Mouse (Mus musculus) naive thymus-derived CD4-positive, alpha-beta T cell, adult 2 months (primary cell): Measurements from ENCODE around the gene Gm9639.
"Not testable (repeated sequence)": the region's sequence is repeated elsewhere in the genome, so short reads cannot be mapped to it uniquely, and the experiment has no call there.

Experiments used
- DNase-seq: peaks from one replicate; pipeline ENCODE4 v3.0.0-alpha.2; 2011; ENCODE audit warnings: low read depth

Gm9639 gene

DNA sequence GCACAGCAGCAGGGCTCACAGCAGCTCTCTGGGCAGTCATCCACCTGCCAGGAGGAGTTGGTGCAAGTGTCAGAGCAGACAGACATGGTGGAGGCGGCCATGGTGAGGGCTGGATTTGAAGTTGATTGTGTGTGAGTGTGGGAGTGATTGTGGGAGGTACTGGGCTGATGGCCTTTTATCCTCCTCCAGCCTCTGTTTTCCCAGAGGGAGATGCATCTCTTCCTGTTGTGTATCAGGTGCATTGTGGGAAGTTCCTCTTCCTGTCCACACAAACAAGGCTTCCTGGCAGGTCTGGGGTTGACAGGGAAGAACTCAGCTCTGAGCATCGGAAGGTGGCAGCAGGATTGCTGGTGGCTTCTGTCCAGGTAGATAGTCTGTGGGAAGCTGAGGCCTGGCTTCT lies at the start of gene Gm9639:
TSS of gene Gm9639 (minus strand) at position 101 of the 400 bp plus-strand sequence.
- DNase-seq, result no peak

DNA sequence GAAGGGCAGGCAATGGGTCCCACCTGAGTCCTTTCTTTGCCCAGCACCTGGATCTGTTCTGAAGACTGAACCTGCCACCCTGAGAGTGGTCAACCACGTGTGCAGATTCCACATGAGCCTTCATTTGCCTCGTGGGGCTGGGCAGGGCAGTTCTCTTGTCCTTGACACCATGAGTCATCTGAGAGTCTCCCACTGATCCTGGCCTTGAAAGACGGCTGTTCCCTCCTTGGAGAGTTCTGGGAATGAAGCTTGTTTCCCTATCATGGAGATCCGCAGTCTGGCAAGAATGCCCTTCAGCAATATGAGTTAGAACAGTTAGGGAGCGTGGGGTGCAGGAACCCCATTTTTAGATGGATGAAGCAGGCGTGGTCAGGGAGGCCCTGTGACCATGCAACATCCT lies 44.1 kb upstream of the Gm9639 start:
- no peak for DNase-seq

DNA sequence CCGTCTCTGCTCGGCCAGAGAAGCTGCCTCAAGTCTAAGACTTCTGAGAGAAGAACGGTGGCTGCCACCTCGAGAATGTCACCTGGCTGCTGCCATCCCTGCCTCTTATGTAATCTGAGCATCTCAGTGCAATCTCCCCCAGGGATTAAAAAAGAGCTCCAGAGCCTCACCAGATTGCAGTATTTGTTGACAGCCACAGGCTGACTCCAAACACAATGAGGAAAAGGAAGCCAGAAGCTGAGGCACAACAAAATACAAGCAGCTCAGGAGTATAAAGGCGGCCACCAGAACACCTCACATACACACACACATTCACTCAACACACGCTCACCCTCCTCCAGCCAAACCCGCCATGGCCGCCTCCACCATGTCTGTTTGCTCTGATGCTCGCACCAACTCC lies 40.8 kb upstream of the Gm9639 start, which contains the start of gene Krtap10-10:
TSS of gene Krtap10-10 (plus strand) at position 301 of the 400 bp plus-strand sequence.
- DNase-seq, result no peak

DNA sequence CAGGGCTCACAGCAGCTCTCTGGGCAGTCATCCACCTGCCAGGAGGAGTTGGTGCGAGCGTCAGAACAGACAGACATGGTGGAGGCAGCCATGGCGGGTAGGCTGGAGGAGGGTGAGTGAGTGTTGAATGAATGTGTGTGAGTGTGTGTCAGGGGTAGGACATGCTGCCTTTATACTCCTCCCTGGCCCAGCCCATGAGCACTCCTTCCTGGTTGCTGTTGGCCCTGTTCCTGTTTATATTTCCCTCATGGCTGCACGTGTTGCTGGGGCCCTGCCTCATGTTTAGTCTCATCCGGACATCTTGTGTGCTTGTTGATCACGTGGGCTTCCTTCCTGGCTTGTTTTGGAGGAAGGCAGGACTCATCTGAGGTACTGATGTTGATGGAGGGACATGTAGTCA lies 32.1 kb upstream of the Gm9639 start, which contains the start of gene Krtap10-4:
TSS of gene Krtap10-4 (minus strand) at position 145 of the 400 bp plus-strand sequence.
- DNase-seq, result no peak

DNA sequence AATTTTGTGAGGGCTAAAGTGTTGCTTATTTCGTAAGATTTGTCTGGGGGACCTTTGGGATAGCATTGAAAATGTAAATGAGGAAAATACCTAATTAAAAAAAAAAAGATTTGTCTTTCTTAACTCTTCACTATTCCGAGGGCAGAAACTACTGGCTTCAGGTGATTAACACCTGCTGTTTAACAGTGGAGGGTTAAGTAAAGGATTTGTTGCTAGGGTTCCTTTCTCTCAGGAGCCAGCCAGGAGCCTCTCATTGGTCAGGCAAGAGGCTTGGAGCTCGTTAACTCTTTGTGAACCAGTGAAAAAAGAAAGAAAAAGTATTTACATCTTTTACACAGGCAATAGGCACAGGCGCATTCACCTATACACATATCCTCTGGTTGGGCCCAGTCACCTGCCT lies 24.3 kb upstream of the Gm9639 start:
- no peak for DNase-seq

DNA sequence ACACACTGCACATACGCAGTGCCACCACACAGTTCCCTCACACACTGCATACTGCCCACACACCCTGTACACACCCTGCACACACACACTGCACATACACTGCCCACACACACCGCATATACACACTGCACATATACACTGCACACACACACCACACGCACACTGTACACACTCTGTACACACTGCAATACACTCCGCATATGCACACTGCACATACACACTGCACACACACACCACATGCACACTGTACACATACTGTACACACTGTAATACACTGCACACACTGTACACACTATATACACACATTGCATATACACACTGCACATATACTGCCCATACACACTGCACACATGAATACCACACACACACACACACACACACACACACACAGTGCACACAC lies 23.6 kb upstream of the Gm9639 start:
- no peak for DNase-seq

DNA sequence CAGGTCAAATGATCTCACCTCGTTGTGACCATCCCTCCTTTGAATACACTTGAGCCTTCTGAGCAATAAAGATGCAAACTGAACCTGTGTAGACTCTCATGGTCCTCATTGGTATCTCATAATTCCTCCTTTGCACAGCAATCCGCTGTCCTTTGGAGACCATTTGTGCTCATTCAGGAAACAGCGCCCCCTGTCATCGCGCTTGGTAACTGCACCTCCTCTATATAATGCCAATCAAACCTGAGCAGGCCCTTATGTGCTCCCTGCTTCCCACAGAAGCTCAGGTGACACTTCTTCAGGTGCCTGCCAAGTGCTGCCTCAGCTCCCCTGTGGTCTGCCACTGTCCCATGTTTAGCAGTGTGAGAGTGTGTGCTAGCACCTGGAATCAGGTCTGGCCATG lies 20.6 kb upstream of the Gm9639 start:
- peak; percentile 42 for DNase-seq

DNA sequence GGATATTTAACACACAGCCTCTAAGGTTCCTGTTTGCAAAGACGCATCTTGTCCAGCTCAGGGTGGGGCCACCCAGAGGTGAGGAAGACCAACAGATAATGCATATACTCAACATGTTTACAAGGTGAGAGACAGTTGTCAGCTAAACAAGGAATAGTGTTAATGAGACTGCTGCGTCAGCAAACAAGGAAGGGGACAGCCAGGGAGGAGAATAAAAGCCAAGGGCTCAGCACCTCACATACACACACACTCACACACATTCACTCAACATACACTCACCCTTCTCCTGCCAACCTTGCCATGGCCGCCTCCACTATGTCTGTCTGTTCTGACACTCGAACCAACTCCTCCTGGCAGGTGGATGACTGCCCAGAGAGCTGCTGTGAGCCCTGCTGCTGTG lies 19.5 kb upstream of the Gm9639 start, which contains the start of gene Gm2696:
TSS of gene Gm2696 (plus strand) at position 301 of the 400 bp plus-strand sequence.
- DNase-seq, result no peak

DNA sequence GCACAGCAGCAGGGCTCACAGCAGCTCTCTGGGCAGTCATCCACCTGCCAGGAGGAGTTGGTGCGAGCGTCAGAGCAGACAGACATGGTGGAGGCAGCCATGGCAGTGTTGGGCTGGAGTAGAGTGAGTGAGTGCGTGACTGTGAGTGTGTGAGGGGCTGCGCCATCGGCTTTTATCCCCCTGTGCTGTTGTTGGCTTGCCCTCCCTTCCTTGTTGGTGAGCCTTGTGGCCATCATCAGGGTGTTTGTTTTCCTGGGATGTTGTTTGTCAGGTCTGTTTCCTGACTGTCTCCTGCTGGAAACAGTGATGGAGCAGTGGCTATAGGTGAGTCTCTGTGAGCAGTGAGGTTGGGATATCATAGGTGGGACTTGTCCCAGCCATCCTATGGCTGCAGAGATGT lies 16.9 kb upstream of the Gm9639 start, which contains the start of gene Gm9507:
TSS of gene Gm9507 (minus strand) at position 101 of the 400 bp plus-strand sequence.
- DNase-seq, result no peak

DNA sequence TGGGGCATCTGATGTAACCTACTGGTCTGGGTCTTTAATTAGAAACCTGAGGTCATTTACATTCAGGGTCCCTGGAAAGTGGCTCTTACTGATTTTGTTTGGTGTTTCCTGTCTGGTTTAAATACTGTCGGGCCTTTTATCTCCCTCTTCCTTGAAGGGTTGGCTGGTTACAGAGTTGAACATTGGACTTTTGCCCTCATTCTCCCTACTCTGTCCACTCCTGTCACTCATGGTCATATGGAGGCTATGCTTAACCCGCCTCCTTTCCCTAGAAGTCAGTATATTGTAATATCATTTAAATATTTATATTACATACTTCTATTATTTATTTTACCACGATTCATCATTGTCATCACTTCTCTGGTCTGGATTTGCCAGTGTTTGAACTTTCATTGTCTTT lies 9.2 kb upstream of the Gm9639 start:
- no peak for DNase-seq

DNA sequence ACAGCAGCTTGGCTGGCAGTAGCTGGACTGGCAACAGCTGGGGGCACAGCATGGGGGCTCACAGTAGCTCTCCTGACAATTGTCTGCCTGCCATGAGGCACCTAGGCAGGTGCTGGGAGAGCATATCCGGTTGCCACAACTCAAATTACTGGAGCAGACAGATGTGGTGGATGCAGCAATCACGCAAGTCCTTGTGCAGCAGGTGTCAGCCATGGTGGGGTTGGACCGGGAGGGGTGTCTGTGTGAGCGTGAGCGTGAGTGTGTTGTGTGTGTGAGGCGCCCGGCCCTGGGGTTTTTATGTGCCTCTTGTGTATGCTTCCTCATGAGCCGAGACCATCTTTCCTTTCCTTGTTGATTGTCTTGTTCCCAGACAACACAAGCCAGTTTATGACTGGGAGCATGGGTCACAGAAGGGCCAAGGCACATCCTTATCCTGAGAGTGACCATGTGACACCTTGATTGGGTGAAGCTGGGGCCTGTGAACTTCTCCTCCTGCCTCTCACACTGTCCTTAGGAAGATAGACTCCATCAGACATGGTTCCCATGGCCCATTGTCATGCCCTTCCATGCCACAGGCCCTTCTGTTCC lies 4.1 kb upstream of the Gm9639 start, which contains the start of gene Gm19668:
TSS of gene Gm19668 (minus strand) at position 213 of the 588 bp plus-strand sequence.
- no peak for DNase-seq

DNA sequence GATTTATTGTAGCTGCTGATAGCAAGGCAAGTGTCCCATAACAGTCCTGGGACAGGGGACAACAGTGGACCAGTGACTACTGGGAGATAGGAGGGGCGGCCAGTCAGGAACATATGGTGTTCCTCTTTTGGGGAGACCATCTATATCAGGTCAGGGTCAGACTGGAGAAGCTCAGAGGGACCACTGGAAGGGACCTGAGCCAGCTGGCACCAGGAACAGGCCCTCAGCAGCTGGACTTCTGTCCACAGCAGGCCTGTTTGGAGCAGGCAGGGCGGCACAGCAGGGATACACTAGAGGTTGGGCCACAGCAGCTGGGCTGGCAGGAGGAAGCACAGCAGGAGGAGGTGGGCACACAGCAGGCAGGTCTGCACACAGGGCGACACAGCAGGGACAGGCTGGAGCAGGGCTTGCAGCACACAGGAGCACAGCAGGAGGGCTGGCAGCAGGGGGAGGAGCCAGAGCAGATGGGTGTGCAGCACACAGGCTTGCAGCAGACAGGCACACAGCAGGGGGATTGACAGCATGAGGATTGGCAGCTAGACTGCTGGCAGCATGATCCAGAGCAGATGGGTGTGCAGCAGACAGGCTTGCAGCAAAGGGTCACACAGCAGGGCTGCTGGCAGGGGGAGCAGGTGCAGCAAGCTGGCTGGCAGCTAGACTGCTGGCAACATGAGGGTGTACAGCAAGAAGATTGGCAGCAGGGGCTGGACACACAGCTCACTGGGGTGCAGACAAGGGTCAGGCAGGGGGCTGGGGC lies 3.5 kb upstream of the Gm9639 start:
- not testable (repeated sequence) for DNase-seq

DNA sequence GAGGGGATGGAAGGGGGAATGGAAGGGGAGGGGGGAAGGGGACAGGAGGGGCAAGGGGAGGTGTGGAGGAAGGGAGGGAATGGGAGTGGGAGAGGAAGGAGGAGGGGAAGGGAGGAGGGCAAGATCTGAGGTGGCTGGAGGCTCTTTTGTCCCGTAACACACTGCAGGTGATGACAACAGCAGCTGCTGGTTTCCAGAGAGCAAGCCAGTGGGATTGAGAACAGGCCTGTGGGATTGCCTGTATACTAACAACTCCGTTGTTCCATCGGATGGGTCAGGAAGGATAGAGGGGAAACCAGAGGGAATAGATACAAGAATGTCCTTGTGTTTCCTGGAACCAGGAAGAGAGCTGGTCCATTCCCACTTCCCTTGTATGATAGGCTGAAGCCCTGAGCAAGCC lies 2.8 kb upstream of the Gm9639 start:
- DNase-seq, result no peak

DNA sequence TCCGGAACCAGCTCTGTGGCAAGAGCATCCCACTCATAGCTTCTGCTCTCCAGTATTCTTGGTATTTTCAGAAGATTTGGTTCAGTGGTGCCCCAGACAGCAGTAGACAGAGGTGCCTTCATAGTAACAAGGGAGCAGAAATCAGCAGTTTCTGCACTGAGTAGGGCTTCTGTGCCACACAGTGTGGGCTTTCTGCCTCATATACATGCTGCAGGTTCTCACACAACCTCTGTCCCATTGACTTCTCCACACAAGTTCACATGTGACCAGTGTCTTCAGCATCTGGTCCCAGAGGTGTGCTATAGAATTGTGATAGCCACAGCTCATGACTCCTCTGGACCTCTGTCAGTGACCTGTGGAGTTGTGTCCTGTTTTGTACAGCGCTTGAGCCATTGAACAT lies 6.3 kb downstream of the Gm9639 start:
- DNase-seq, result no peak

DNA sequence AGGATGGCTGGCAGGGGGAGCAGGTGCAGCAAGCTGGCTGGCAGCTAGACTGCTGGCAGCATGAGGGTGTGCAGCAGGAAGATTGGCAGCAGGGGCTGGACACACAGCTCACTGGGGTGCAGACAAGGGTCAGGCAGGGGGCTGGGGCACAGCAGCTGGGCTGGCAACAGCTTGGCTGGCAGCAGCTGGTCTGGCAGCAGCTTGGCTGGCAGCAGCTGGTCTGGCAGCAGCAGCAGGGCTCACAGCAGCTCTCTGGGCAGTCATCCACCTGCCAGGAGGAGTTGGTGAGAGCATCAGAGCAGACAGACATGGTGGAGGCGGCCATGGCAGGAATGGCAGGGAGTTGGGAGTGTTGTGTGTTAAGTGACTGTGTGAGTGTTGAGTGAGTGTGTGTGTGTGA lies 7.0 kb downstream of the Gm9639 start, which contains the start of gene Gm7137:
TSS of gene Gm7137 (minus strand) at position 325 of the 400 bp plus-strand sequence.
- DNase-seq, result not testable (repeated sequence)

DNA sequence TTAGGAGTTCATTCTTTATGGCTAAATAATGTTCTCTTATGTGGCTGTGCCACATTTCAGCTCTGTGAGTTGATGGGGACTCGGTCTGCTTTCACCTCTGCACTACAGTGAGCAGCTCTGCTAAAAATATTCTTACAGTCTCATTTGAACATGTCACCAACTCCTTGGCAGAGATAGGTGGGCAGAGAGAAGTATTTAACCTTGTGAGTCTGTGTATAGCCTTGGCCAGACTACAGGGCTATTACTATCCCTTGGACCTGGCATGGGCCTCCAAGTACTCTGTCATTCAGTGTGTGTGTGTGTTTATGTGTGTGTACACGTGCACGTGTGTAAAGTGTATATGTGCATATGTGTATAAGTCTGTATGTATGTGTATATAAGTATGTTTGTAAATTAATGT lies 11.5 kb downstream of the Gm9639 start:
- not testable (repeated sequence) for DNase-seq

DNA sequence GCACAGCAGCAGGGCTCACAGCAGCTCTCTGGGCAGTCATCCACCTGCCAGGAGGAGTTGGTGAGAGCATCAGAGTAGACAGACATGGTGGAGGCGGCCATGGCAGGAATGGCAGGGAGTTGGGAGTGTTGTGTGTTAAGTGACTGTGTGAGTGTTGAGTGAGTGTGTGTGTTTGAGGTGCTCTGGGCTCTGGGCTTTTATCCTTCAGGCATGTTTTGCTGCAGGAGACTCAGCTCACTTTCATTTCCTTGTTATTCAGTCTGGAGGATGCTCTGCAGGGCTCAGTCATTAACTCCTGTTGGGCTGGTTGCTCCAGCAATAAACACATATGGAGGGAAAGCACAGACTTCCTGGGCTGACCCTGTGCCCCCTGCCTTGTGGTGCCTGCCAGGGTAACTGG lies 12.4 kb downstream of the Gm9639 start, which contains the start of gene Gm3250:
TSS of gene Gm3250 (minus strand) at position 101 of the 400 bp plus-strand sequence.
- not testable (repeated sequence) for DNase-seq

DNA sequence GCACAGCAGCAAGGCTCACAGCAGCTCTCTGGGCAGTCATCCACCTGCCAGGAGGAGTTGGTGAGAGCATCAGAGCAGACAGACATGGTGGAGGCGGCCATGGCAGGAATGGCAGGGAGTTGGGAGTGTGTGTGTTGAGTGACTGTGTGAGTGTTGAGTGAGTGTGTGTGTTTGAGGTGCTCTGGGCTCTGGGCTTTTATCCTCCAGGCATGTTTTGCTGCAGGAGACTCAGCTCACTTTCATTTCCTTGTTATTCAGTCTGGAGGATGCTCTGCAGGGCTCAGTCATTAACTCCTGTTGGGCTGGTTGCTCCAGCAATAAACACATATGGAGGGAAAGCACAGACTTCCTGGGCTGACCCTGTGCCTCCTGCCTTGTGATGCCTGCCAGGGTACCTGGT lies 18.0 kb downstream of the Gm9639 start, which contains the start of gene Gm7138:
TSS of gene Gm7138 (minus strand) at position 101 of the 400 bp plus-strand sequence.
- not testable (repeated sequence) for DNase-seq

DNA sequence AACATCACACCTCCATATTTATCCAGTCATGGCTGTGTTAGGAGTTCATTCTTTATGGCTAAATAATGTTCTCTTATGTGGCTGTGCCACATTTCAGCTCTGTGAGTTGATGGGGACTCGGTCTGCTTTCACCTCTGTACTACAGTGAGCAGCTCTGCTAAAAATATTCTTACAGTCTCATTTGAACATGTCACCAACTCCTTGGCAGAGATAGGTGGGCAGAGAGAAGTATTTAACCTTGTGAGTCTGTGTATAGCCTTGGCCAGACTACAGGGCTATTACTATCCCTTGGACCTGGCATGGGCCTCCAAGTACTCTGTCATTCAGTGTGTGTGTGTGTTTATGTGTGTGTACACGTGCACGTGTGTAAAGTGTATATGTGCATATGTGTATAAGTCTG lies 22.7 kb downstream of the Gm9639 start:
- DNase-seq, result not testable (repeated sequence)

DNA sequence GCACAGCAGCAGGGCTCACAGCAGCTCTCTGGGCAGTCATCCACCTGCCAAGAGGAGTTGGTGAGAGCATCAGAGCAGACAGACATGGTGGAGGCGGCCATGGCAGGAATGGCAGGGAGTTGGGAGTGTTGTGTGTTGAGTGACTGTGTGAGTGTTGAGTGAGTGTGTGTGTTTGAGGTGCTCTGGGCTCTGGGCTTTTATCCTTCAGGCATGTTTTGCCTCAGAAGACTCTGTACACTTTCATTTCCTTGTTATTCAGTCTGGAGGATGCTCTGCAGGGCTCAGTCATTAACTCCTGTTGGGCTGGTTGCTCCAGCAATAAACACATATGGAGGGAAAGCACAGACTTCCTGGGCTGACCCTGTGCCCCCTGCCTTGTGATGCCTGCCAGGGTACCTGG lies 23.7 kb downstream of the Gm9639 start, which contains the start of gene Gm3238:
TSS of gene Gm3238 (minus strand) at position 101 of the 400 bp plus-strand sequence.
- DNase-seq, result not testable (repeated sequence)

DNA sequence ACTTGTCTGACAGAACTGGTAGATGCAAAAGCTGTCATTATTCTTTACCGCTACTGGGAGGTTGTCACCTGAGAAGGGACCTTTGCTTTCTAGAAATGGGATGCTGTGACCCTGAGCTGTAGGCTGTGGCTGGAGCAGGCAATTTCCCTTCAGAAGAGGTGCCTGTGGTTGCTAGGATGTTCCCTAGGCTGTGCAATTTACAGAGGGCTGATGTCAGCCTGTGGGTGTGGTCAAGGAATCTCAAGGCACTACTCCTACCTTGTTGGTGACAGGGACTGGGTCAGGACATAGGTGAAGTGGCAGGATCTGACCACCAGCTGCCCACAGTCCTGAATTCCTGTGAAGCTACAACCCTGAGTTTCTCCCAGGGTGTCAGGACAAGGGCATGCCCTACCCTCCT lies 25.1 kb downstream of the Gm9639 start:
- no peak for DNase-seq

DNA sequence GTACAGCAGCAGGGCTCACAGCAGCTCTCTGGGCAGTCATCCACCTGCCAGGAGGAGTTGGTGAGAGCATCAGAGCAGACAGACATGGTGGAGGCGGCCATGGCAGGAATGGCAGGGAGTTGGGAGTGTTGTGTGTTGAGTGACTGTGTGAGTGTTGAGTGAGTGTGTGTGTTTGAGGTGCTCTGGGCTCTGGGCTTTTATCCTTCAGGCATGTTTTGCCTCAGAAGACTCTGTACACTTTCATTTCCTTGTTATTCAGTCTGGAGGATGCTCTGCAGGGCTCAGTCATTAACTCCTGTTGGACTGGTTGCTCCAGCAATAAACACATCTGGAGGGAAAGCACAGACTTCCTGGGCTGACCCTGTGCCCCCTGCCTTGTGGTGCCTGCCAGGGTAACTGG lies 35.3 kb downstream of the Gm9639 start, which contains the start of gene Gm3233:
TSS of gene Gm3233 (minus strand) at position 101 of the 400 bp plus-strand sequence.
- DNase-seq, result not testable (repeated sequence)

DNA sequence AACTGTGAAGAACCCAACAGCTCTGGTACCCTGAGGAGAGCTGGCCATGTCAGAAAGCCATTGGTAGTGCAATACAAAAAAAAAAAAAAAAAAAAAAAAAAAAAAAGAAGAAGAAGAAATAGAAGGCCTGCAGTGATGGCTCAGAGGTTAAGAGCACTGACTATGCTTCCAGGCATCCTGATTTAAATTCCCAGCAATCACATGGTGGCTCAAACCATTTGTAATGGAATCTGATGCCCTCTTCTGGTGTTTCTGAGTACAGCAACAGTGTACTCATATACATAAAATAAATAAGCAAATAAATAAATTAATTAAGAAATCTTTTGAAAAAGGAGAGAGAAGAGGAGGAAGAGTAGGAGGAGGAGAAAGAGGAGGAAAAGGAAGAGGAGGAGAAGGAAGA lies 41.4 kb downstream of the Gm9639 start:
- DNase-seq, result peak; percentile 2
